Comparison of ENCODE assay signal across 11 mouse cellular contexts in genomic region chr7:96230006-96230719, GRCm38 (mm10). TPM values are rescaled to one million over a fixed set of nuclear protein-coding genes. Genes with fewer than 3 reads are reported as not detected.
DNase-seq lines count a peak whose midpoint lies in the region; ATAC-seq lines count a peak whose summit lies in the region.
"Had no signal": no experiment of that assay in that cellular context is flagged by ENCODE, and none has a peak within 500 bp of the region (broad histone marks: within the 10 kb centered on the region; RNA-seq: fewer than 3 reads in every experiment).

No protein-coding gene starts in this region.

- H3K4me2 ChIP-seq in midbrain, embryonic 11.5 days, result no peak overlapping the region
- H3K4me2 ChIP-seq in stomach, embryonic 16.5 days (ENCODE audit: low read depth, low read length), result no peak overlapping the region

- H3K9ac ChIP-seq in midbrain, embryonic 11.5 days (ENCODE audit: low read length), result no peak overlapping the region
- no peak overlapping the region for H3K9ac ChIP-seq in stomach, embryonic 16.5 days (ENCODE audit: low read length)

- no peak overlapping the region for H3K27ac ChIP-seq in midbrain, embryonic 11.5 days (ENCODE audit: low read depth, low read length)
- H3K27ac ChIP-seq in midbrain, embryonic 10.5 days (replicated peaks), result no peak overlapping the region
- H3K27ac ChIP-seq in stomach, embryonic 16.5 days (ENCODE audit: low read length), result peak overlapping the region; percentile 51; the same call in 1 of the 2 replicates

- H3K9me3 ChIP-seq in midbrain, embryonic 11.5 days (ENCODE audit: control insufficient read depth, low read length), result no peaks in the 10 kb centered on the region
- H3K9me3 ChIP-seq in midbrain, embryonic 10.5 days (replicated peaks), result no peaks in the 10 kb centered on the region
- H3K9me3 ChIP-seq in stomach, embryonic 16.5 days (replicated peaks; ENCODE audit: control insufficient read depth, low read length), result no peaks in the 10 kb centered on the region

- no peak for ATAC-seq in midbrain, embryonic 11.5 days (ENCODE audit: low FRiP score)
- peak; percentile 50 for ATAC-seq in stomach, embryonic 16.5 days (ENCODE audit: insufficient read depth, low FRiP score)
- ATAC-seq in activated CD4-positive, CD25-positive, alpha-beta regulatory T cell, adult 4 months, result no peak

- peak; percentile 2 to 4 for DNase-seq in heart, postnatal 14 days
- DNase-seq in heart, postnatal 25 days (ENCODE audit: low spot score), result no peak
- DNase-seq in midbrain, embryonic 11.5 days (ENCODE audit: low spot score, missing footprints), result peak; percentile 71
- DNase-seq in midbrain, embryonic 10.5 days (ENCODE audit: low spot score), result no peak
- DNase-seq in kidney, postnatal 14 days, result peak; percentile 35
- no peak for DNase-seq in layer of hippocampus, adult 9-10 months (ENCODE audit: low spot score)
- DNase-seq: thymus, adult 18-20 months had no signal

- H3K36me3 ChIP-seq in midbrain, embryonic 11.5 days (ENCODE audit: control insufficient read depth, insufficient read depth, low read length), result no peaks in the 10 kb centered on the region
- no peaks in the 10 kb centered on the region for H3K36me3 ChIP-seq in midbrain, embryonic 10.5 days
- H3K36me3 ChIP-seq in stomach, embryonic 16.5 days (ENCODE audit: control insufficient read depth, insufficient read depth, low read length), result no peaks in the 10 kb centered on the region

- H3K4me3 ChIP-seq in midbrain, embryonic 11.5 days (ENCODE audit: low read depth, low read length), result no peak overlapping the region
- H3K4me3 ChIP-seq in midbrain, embryonic 10.5 days, result no peak overlapping the region
- H3K4me3 ChIP-seq in stomach, embryonic 16.5 days (replicated peaks; ENCODE audit: low read length), result no peak overlapping the region
- H3K4me3 ChIP-seq: erythroblast, embryonic 14.5 days had no signal

- H3K4me1 ChIP-seq in midbrain, embryonic 11.5 days (ENCODE audit: control insufficient read depth, insufficient read depth, low read length), result peaks cover 3% of the 10 kb centered on the region; the same call in 1 of the 2 replicates
- H3K4me1 ChIP-seq in midbrain, embryonic 10.5 days, result peaks cover 37% of the 10 kb centered on the region
- H3K4me1 ChIP-seq in stomach, embryonic 16.5 days (ENCODE audit: control insufficient read depth, insufficient read depth, low read length), result peaks cover 15% of the 10 kb centered on the region

- intact Hi-C loops in heart, postnatal 14 days (cut with DNase I), result no loop called here
- intact Hi-C loops in heart, postnatal 25 days (cut with DNase I), result no loop called here

- H3K27me3 ChIP-seq in midbrain, embryonic 11.5 days (ENCODE audit: control insufficient read depth, insufficient read depth, low read length), result no peaks in the 10 kb centered on the region
- no peaks in the 10 kb centered on the region for H3K27me3 ChIP-seq in midbrain, embryonic 10.5 days (ENCODE audit: low read depth, poor library complexity, severe bottlenecking)
- no peaks in the 10 kb centered on the region for H3K27me3 ChIP-seq in stomach, embryonic 16.5 days (ENCODE audit: control insufficient read depth, insufficient read depth, low read length)

- WGBS in midbrain, embryonic 11.5 days, result 71% methylated on average over 8 of the region's 8 CpGs
- WGBS in midbrain, embryonic 10.5 days, result 78% methylated on average over 8 of the region's 8 CpGs
- WGBS in stomach, embryonic 16.5 days, result 58% methylated on average over 8 of the region's 8 CpGs

RNA-seq across cellular contexts. Expression of gene Tenm4, which starts 59.1 kb away (rescaled TPM):
- total RNA-seq in heart, postnatal 14 days (2021), result 1 to 10 TPM; 2.1 to 2.3 TPM
- total RNA-seq in heart, postnatal 25 days (2021), result 1 to 10 TPM; 1.0 to 1.1 TPM
- polyA plus RNA-seq in midbrain, embryonic 11.5 days (2014; fragmentation: Nextera tagmentation; extraction: Ambion mirVana), result 21.1 and 24.8 TPM in 2 replicates
- 26.5 and 27.4 TPM in 2 replicates for polyA plus RNA-seq in midbrain, embryonic 10.5 days (2016; fragmentation: Nextera tagmentation; extraction: Ambion mirVana)
- 18.8 and 22.7 TPM in 2 replicates for polyA plus RNA-seq in stomach, embryonic 16.5 days (2015; fragmentation: Nextera tagmentation; extraction: Ambion mirVana)
- polyA plus RNA-seq in activated CD4-positive, CD25-positive, alpha-beta regulatory T cell, adult 4 months (2017; shearing (Covaris generic)), result under 1 TPM in 1 of 2 experiments, not detected in 1; 0.45 TPM
- total RNA-seq: megakaryocyte progenitor cell, adult 5-6 weeks had no signal
- polyA plus RNA-seq: erythroblast, embryonic 14.5 days had no signal

Comparison
In these comparisons a context has a peak if more than half of its experiments do, and no peak if none do; other contexts are left out.
1. DNase-seq: peak in heart, postnatal 14 days (2 of 2), midbrain, embryonic 11.5 days (single experiment) and kidney, postnatal 14 days (single experiment); none in heart, postnatal 25 days (single experiment), midbrain, embryonic 10.5 days (single experiment) and layer of hippocampus, adult 9-10 months (single experiment).
2. RNA of gene Tenm4, which starts 59.1 kb away (polyA plus RNA-seq): 26.5 to 27.4 TPM in midbrain, embryonic 10.5 days, 21.1 to 24.8 TPM in midbrain, embryonic 11.5 days and 18.8 to 22.7 TPM in stomach, embryonic 16.5 days; 0.45 TPM in activated CD4-positive, CD25-positive, alpha-beta regulatory T cell, adult 4 months; every median in the first group is over 10 times any median in the second.